Mouse (Mus musculus) stomach, embryonic 16.5 days (tissue): ENCODE data around the gene Slco2a1. TPM values are rescaled to one million over a fixed set of nuclear protein-coding genes. Genes with fewer than 3 reads are reported as not detected.
A peak's percentile ranks its signal among the peaks of the same experiment; 100 is the strongest.
"Not testable (repeated sequence)": the region's sequence is repeated elsewhere in the genome, so short reads cannot be mapped to it uniquely, and the experiment has no call there.

Experiments
- ATAC-seq: fragments of 200-750 bp; cut with Nextera tagmentation; 2 replicates; pipeline ENCODE4 v1.8.0; 2017; ENCODE audit warnings: moderate number of reproducible peaks, moderate TSS enrichment; ENCODE audit not compliant: insufficient read depth, low FRiP score
- H3K27ac ChIP-seq: fragments of 300-500 bp; sonication (generic); 2 replicates; pipeline ENCODE4 v1.5.1; 2014; ENCODE audit warnings: low read length
- H3K27me3 ChIP-seq: fragments of 300-500 bp; sonication (generic); 2 replicates; pipeline ENCODE4 v1.6.1; 2014; ENCODE audit warnings: low read length, control low read depth, mixed read lengths; ENCODE audit not compliant: control insufficient read depth, insufficient read depth
- H3K36me3 ChIP-seq: fragments of 300-500 bp; sonication (generic); 2 replicates; pipeline ENCODE4 v1.6.1; 2014; ENCODE audit warnings: low read length; ENCODE audit not compliant: control insufficient read depth, insufficient read depth
- H3K4me1 ChIP-seq: fragments of 300-500 bp; sonication (generic); 2 replicates; pipeline ENCODE4 v1.6.1; 2014; ENCODE audit warnings: low read length, control low read depth, mixed read lengths; ENCODE audit not compliant: control insufficient read depth, insufficient read depth
- H3K4me2 ChIP-seq: fragments of 300-500 bp; sonication (generic); 2 replicates; pipeline ENCODE4 v1.6.1; 2014; ENCODE audit warnings: low read depth, low read length, mixed read lengths
- H3K4me3 ChIP-seq: fragments of 300-500 bp; sonication (generic); replicated peaks from 2 replicates; pipeline ENCODE4 v1.5.1; 2014; ENCODE audit warnings: mild to moderate bottlenecking, low read length
- H3K9ac ChIP-seq: fragments of 300-500 bp; sonication (generic); 2 replicates; pipeline ENCODE4 v1.6.1; 2014; ENCODE audit warnings: low read length
- H3K9me3 ChIP-seq: fragments of 300-500 bp; sonication (generic); replicated peaks from 2 replicates; pipeline ENCODE4 v1.6.1; 2016; ENCODE audit warnings: low read length, control low read depth; ENCODE audit not compliant: control insufficient read depth
- WGBS: fragments of 180-500 bp; shearing (Covaris S2); extraction: QIAGEN DNeasy Blood & Tissue Kit; methylation state at CpG from one replicate; pipeline ENCODE4 v1.1.7; 2014; 5-methylcytosine and 5-hydroxymethylcytosine counted together
- polyA plus RNA-seq: library from polyadenylated mRNA; unstranded; fragments of >200 nt; fragmentation: Nextera tagmentation; extraction: Ambion mirVana; gene quantifications from 2 replicates; pipeline ENCODE4 v1.2.1, GENCODE M21; 2015

Gene Slco2a1
- polyA plus RNA-seq, 1 experiment from 2014 or later: 11.8 TPM

- no peaks in the 10 kb centered on the region for H3K27me3 ChIP-seq
Observed at GRCm38 (mm10) chr9:103092248-103092647, 103.7 kb downstream of the Slco2a1 start.

GRCm38 (mm10) chr9:103093681-103094080, 105.2 kb downstream of the Slco2a1 start:
- H3K4me3 ChIP-seq: no peak overlapping the region
- H3K9me3 ChIP-seq: no peaks in the 10 kb centered on the region
- 76% methylated on average over 3 of the region's 3 CpGs for WGBS
- no peak for ATAC-seq
- no peak overlapping the region for H3K4me2 ChIP-seq
- no peaks in the 10 kb centered on the region for H3K36me3 ChIP-seq
- no peaks in the 10 kb centered on the region for H3K27me3 ChIP-seq
- H3K4me1 ChIP-seq: peaks cover 23% of the 10 kb centered on the region
- no peak overlapping the region for H3K27ac ChIP-seq
- H3K9ac ChIP-seq: no peak overlapping the region

More at GRCm38 (mm10) chr9:103092248-103092647, 103.7 kb downstream of the Slco2a1 start:
- WGBS: 1% methylated on average over 19 of the region's 19 CpGs
- peak overlapping the region; percentile 86 for H3K4me2 ChIP-seq
- H3K36me3 ChIP-seq: no peaks in the 10 kb centered on the region
- H3K9me3 ChIP-seq: no peaks in the 10 kb centered on the region
- peak overlapping the region; percentile 51 for H3K4me3 ChIP-seq
- peaks cover 23% of the 10 kb centered on the region for H3K4me1 ChIP-seq
- ATAC-seq: peak; percentile 69
- H3K9ac ChIP-seq: peak overlapping the region; percentile 76
- 0 out of 2 replicates have a peak overlapping the region, but pooled peaks have one; percentile 24 for H3K27ac ChIP-seq

- peaks cover 11% of the 10 kb centered on the region for H3K4me1 ChIP-seq
- not testable (repeated sequence) for H3K36me3 ChIP-seq, H3K27ac ChIP-seq, H3K9me3 ChIP-seq
- WGBS: 19% methylated on average over 7 of the region's 14 CpGs
- H3K4me3 ChIP-seq: peak overlapping the region; percentile 44
- H3K4me2 ChIP-seq: peak overlapping the region; percentile 50
- peak; percentile 54; the same call in 1 of the 2 replicates for ATAC-seq
- 0 out of 2 replicates have a peak overlapping the region, but pooled peaks have one; percentile 32 for H3K9ac ChIP-seq
- peaks cover 34% of the 10 kb centered on the region for H3K27me3 ChIP-seq
Observed at GRCm38 (mm10) chr9:103108341-103108798, 119.9 kb downstream of the Slco2a1 start.

- peaks cover 37% of the 10 kb centered on the region for H3K27me3 ChIP-seq
- no peak overlapping the region for H3K27ac ChIP-seq
- H3K4me2 ChIP-seq: peak overlapping the region; percentile 60
- ATAC-seq: no peak
- H3K36me3 ChIP-seq: no peaks in the 10 kb centered on the region
- peaks cover 11% of the 10 kb centered on the region for H3K4me1 ChIP-seq
- WGBS: 29% methylated on average over 18 of the region's 18 CpGs
- peak overlapping the region; percentile 50 for H3K4me3 ChIP-seq
- no peaks in the 10 kb centered on the region for H3K9me3 ChIP-seq
- peak overlapping the region; percentile 52 for H3K9ac ChIP-seq
Observed at GRCm38 (mm10) chr9:103108943-103109670, 120.6 kb downstream of the Slco2a1 start.

GRCm38 (mm10) chr9:103109911-103110310, 121.4 kb downstream of the Slco2a1 start:
- no peak for ATAC-seq
- H3K9ac ChIP-seq: no peak overlapping the region
- H3K9me3 ChIP-seq: no peaks in the 10 kb centered on the region
- peaks cover 37% of the 10 kb centered on the region for H3K27me3 ChIP-seq
- WGBS: 59% methylated on average over 2 of the region's 2 CpGs
- H3K4me1 ChIP-seq: peaks cover 11% of the 10 kb centered on the region
- H3K27ac ChIP-seq: no peak overlapping the region
- H3K4me2 ChIP-seq: 0 out of 2 replicates have a peak overlapping the region, but pooled peaks have one; percentile 60
- no peaks in the 10 kb centered on the region for H3K36me3 ChIP-seq
- no peak overlapping the region for H3K4me3 ChIP-seq

- Histone ChIP-seq H3K4me2 (peak overlapping the region; percentile 94), H3K9ac (peak overlapping the region; percentile 77), H3K36me3 (no peaks in the 10 kb centered on the region), H3K4me1 (peaks cover 11% of the 10 kb centered on the region), H3K4me3 (peak overlapping the region; percentile 61), H3K27ac (no peak overlapping the region), H3K27me3 (peaks cover 37% of the 10 kb centered on the region), H3K9me3 (no peaks in the 10 kb centered on the region)
- no peak for ATAC-seq
- 14% methylated on average over 18 of the region's 18 CpGs for WGBS
Observed at GRCm38 (mm10) chr9:103110727-103111501, 122.4 kb downstream of the Slco2a1 start.

GRCm38 (mm10) chr9:103111621-103112470, 123.3 kb downstream of the Slco2a1 start, which contains the start of gene Rab6b:
Gene Rab6b, plus strand, starts transcription at chr9:103111787.
- H3K27ac ChIP-seq: no peak within 1 kb of the TSS

GRCm38 (mm10) chr9:103112471-103113271, 124.2 kb downstream of the Slco2a1 start:
- Histone ChIP-seq H3K27me3 (peaks cover 37% of the 10 kb centered on the region), H3K4me3 (peak overlapping the region; percentile 61), H3K4me1 (peaks cover 11% of the 10 kb centered on the region), H3K4me2 (peak overlapping the region; percentile 94), H3K9me3 (no peaks in the 10 kb centered on the region), H3K27ac (no peak overlapping the region), H3K36me3 (no peaks in the 10 kb centered on the region), H3K9ac (peak overlapping the region; percentile 77)
- 2% methylated on average over 35 of the region's 35 CpGs for WGBS
- ATAC-seq: peak; percentile 43; the same call in 1 of the 2 replicates

More at GRCm38 (mm10) chr9:103111621-103112470, 123.3 kb downstream of the Slco2a1 start, which contains the start of gene Rab6b:
- Histone ChIP-seq H3K27me3 (peaks cover 37% of the 10 kb centered on the region), H3K4me2 (peak within 1 kb of the TSS; percentile 94), H3K4me3 (peak within 1 kb of the TSS; percentile 61), H3K9ac (peak within 1 kb of the TSS; percentile 77), H3K4me1 (peaks cover 11% of the 10 kb centered on the region), H3K9me3 (no peaks in the 10 kb centered on the region), H3K36me3 (no peaks in the 10 kb centered on the region)
- WGBS: under 1% methylated on average over 69 of the region's 81 CpGs
- peak; percentile 55 for ATAC-seq
